Mouse (Mus musculus) MEL (cell line): ENCODE measurements around the gene Phf2. TPM values are rescaled to one million over a fixed set of nuclear protein-coding genes. Genes with fewer than 3 reads are reported as not detected.

ENCODE experiments used
- DNase-seq: peaks from one replicate; pipeline ENCODE4 v3.0.0; 2011; ENCODE audit warnings: low read depth, low spot score
- H3K27ac ChIP-seq: 2 replicates; pipeline ENCODE4 v1.5.1; 2012; ENCODE audit warnings: low read depth, mild to moderate bottlenecking, control low read depth, low read length, moderate library complexity; ENCODE audit not compliant: control insufficient read depth
- H3K27me3 ChIP-seq, 2 experiments: fragments of 150-350 bp in 1 of 2; sonication (generic) in 1 of 2; 2 replicates each; pipeline ENCODE4 v1.6.1; 2012; ENCODE audit warnings: low read length in 2 of 2, mild to moderate bottlenecking in 2 of 2, improper control_type of control experiment in 1 of 2, moderate library complexity in 1 of 2; ENCODE audit not compliant: insufficient read depth in 2 of 2, control insufficient read depth in 1 of 2
- H3K36me3 ChIP-seq, 2 experiments: 2 replicates each; pipeline ENCODE4 v1.6.1; 2012 to 2014; ENCODE audit warnings: low read length in 2 of 2, improper control_type of control experiment in 1 of 2, inconsistent platforms in 1 of 2, mild to moderate bottlenecking in 1 of 2; ENCODE audit not compliant: insufficient read depth in 2 of 2, control insufficient read depth in 1 of 2
- H3K4me1 ChIP-seq, 2 experiments: fragments of 150-350 bp in 1 of 2; sonication (generic) in 1 of 2; 2 replicates each; pipeline ENCODE4 v1.6.1; 2012; ENCODE audit warnings: low read length in 2 of 2, improper control_type of control experiment in 1 of 2, mild to moderate bottlenecking in 1 of 2; ENCODE audit not compliant: insufficient read depth in 2 of 2, control insufficient read depth in 1 of 2
- H3K4me3 ChIP-seq, 2 experiments: fragments of 150-350 bp in 1 of 2; sonication (generic) in 1 of 2; 2 replicates each; pipeline ENCODE4 v1.5.1; 2012; ENCODE audit warnings: low read depth in 2 of 2, low read length in 2 of 2, mild to moderate bottlenecking in 2 of 2, moderate library complexity in 2 of 2, control low read depth in 1 of 2, improper control_type of control experiment in 1 of 2; ENCODE audit not compliant: control insufficient read depth in 1 of 2, insufficient read depth in 1 of 2
- H3K79me2 ChIP-seq: 2 replicates; pipeline ENCODE4 v1.6.1; 2012; ENCODE audit warnings: mild to moderate bottlenecking, low read length, moderate library complexity; ENCODE audit not compliant: control insufficient read depth, poor library complexity, insufficient read depth
- H3K9ac ChIP-seq: 2 replicates; pipeline ENCODE4 v1.6.1; 2012; ENCODE audit warnings: low read depth, mild to moderate bottlenecking, control low read depth, low read length, moderate library complexity; ENCODE audit not compliant: control insufficient read depth, poor library complexity, severe bottlenecking
- H3K9me3 ChIP-seq: fragments of 150-350 bp; sonication (generic); replicated peaks from 2 replicates; pipeline ENCODE4 v1.6.1; 2012; ENCODE audit warnings: mild to moderate bottlenecking, low read length, improper control_type of control experiment, moderate library complexity; ENCODE audit not compliant: insufficient read depth
- BHLHE40 ChIP-seq: IDR thresholded peaks from 2 replicates; pipeline ENCODE4 v1.6.1; 2012; ENCODE audit warnings: low read depth, mild to moderate bottlenecking, inconsistent platforms, low read length, improper control_type of control experiment, borderline replicate concordance
- CHD1 ChIP-seq: IDR thresholded peaks from 2 replicates; pipeline ENCODE4 v1.6.1; 2012; ENCODE audit warnings: low read depth, mild to moderate bottlenecking, inconsistent platforms, low read length, improper control_type of control experiment
- E2F4 ChIP-seq: IDR thresholded peaks from 2 replicates; pipeline ENCODE4 v1.6.1; 2011; ENCODE audit warnings: low read depth, low read length, improper control_type of control experiment, borderline replicate concordance
- ELF1 ChIP-seq: IDR thresholded peaks from 2 replicates; pipeline ENCODE4 v1.6.1; 2014; ENCODE audit warnings: low read depth, mild to moderate bottlenecking, inconsistent platforms, low read length, improper control_type of control experiment, moderate library complexity
- EP300 ChIP-seq, 2 experiments: IDR thresholded peaks; 2 replicates each; pipeline ENCODE4 v1.6.1; 2011; ENCODE audit warnings: improper control_type of control experiment in 2 of 2, low read length in 2 of 2, low read depth in 1 of 2, mild to moderate bottlenecking in 1 of 2
- ETS1 ChIP-seq: IDR thresholded peaks from 2 replicates; pipeline ENCODE4 v1.6.1; 2012; ENCODE audit warnings: low read depth, mild to moderate bottlenecking, inconsistent platforms, low read length, improper control_type of control experiment, moderate library complexity
- GATA1 ChIP-seq: IDR thresholded peaks from 2 replicates; pipeline ENCODE4 v1.6.1; 2011; ENCODE audit warnings: low read depth, low read length, improper control_type of control experiment
- HCFC1 ChIP-seq: IDR thresholded peaks from 2 replicates; pipeline ENCODE4 v1.6.1; 2012; ENCODE audit warnings: low read depth, mild to moderate bottlenecking, inconsistent platforms, low read length, improper control_type of control experiment, moderate library complexity
- KAT2A ChIP-seq: conservative IDR thresholded peaks from 2 replicates; pipeline ENCODE4 v1.6.1; 2012; ENCODE audit warnings: low read depth, low read length, improper control_type of control experiment, inconsistent platforms
- MAFK ChIP-seq: IDR thresholded peaks from 2 replicates; pipeline ENCODE4 v1.6.1; 2011; ENCODE audit warnings: low read depth, mild to moderate bottlenecking, low read length, improper control_type of control experiment, borderline replicate concordance
- MAX ChIP-seq: IDR thresholded peaks from 2 replicates; pipeline ENCODE4 v1.6.1; 2011; ENCODE audit warnings: low read length, improper control_type of control experiment
- MAZ ChIP-seq: IDR thresholded peaks from 2 replicates; pipeline ENCODE4 v1.6.1; 2012; ENCODE audit warnings: low read depth, mild to moderate bottlenecking, inconsistent platforms, low read length, improper control_type of control experiment
- MXI1 ChIP-seq: IDR thresholded peaks from 2 replicates; pipeline ENCODE4 v1.6.1; 2011; ENCODE audit warnings: mild to moderate bottlenecking, low read depth, low read length, improper control_type of control experiment
- MYB ChIP-seq: IDR thresholded peaks from 2 replicates; pipeline ENCODE4 v1.6.1; 2011; ENCODE audit warnings: mild to moderate bottlenecking, low read depth, low read length, improper control_type of control experiment
- NELFE ChIP-seq: IDR thresholded peaks from 2 replicates; pipeline ENCODE4 v1.6.1; 2011; ENCODE audit warnings: low read depth, low read length, improper control_type of control experiment
- NRF1 ChIP-seq: IDR thresholded peaks from 2 replicates; pipeline ENCODE4 v1.6.1; 2014; ENCODE audit warnings: low read depth, mild to moderate bottlenecking, inconsistent platforms, low read length, improper control_type of control experiment, moderate library complexity; ENCODE audit not compliant: poor library complexity, insufficient read depth, severe bottlenecking
- POLR2A ChIP-seq, 2 experiments: IDR thresholded peaks; 2 replicates each; pipeline ENCODE4 v1.6.1; 2011 to 2012; ENCODE audit warnings: low read length in 2 of 2, mild to moderate bottlenecking in 2 of 2, control low read depth in 1 of 2, improper control_type of control experiment in 1 of 2, low read depth in 1 of 2, moderate library complexity in 1 of 2; ENCODE audit not compliant: control insufficient read depth in 1 of 2, insufficient read depth in 1 of 2, poor library complexity in 1 of 2
- POLR2AphosphoS5 ChIP-seq: IDR thresholded peaks from 2 replicates; pipeline ENCODE4 v1.6.1; 2012; ENCODE audit warnings: low read depth, borderline replicate concordance, mild to moderate bottlenecking, inconsistent platforms, low read length, moderate library complexity, mixed read lengths
- RAD21 ChIP-seq: IDR thresholded peaks from 2 replicates; pipeline ENCODE4 v1.6.1; 2011; ENCODE audit warnings: mild to moderate bottlenecking, low read depth, low read length, improper control_type of control experiment
- RCOR1 ChIP-seq: IDR thresholded peaks from 2 replicates; pipeline ENCODE4 v1.6.1; 2012; ENCODE audit warnings: low read depth, mild to moderate bottlenecking, inconsistent platforms, low read length, improper control_type of control experiment
- SMC3 ChIP-seq: IDR thresholded peaks from 2 replicates; pipeline ENCODE4 v1.6.1; 2011; ENCODE audit warnings: low read depth, low read length, improper control_type of control experiment
- TAL1 ChIP-seq: IDR thresholded peaks from 2 replicates; pipeline ENCODE4 v1.6.1; 2012; ENCODE audit warnings: mild to moderate bottlenecking, inconsistent platforms, low read length, moderate library complexity, mixed read lengths
- TBP ChIP-seq: IDR thresholded peaks from 2 replicates; pipeline ENCODE4 v1.8.0; 2011; ENCODE audit warnings: low read depth, low read length, improper control_type of control experiment
- TCF12 ChIP-seq: IDR thresholded peaks from 2 replicates; pipeline ENCODE4 v1.6.1; 2014; ENCODE audit warnings: low read depth, mild to moderate bottlenecking, inconsistent platforms, low read length, improper control_type of control experiment, moderate library complexity
- UBTF ChIP-seq: IDR thresholded peaks from 2 replicates; pipeline ENCODE4 v1.6.1; 2012; ENCODE audit warnings: low read depth, mild to moderate bottlenecking, inconsistent platforms, low read length, improper control_type of control experiment, moderate library complexity, borderline replicate concordance; ENCODE audit not compliant: insufficient read depth
- USF1 ChIP-seq: IDR thresholded peaks from 2 replicates; pipeline ENCODE4 v1.6.1; 2014; ENCODE audit warnings: low read depth, mild to moderate bottlenecking, inconsistent platforms, low read length, improper control_type of control experiment, moderate library complexity
- USF2 ChIP-seq, 2 experiments: IDR thresholded peaks; 2 replicates each; pipeline ENCODE4 v1.6.1; 2011 to 2012; ENCODE audit warnings: improper control_type of control experiment in 2 of 2, low read length in 2 of 2, borderline replicate concordance in 1 of 2, inconsistent platforms in 1 of 2, low read depth in 1 of 2, mild to moderate bottlenecking in 1 of 2; ENCODE audit not compliant: insufficient read depth in 1 of 2
- ZKSCAN1 ChIP-seq: IDR thresholded peaks from 2 replicates; pipeline ENCODE4 v1.6.1; 2012; ENCODE audit warnings: low read depth, mild to moderate bottlenecking, inconsistent platforms, low read length, improper control_type of control experiment, moderate library complexity
- ZMIZ1 ChIP-seq: IDR thresholded peaks from 2 replicates; pipeline ENCODE4 v1.6.1; 2012; ENCODE audit warnings: low read depth, mild to moderate bottlenecking, inconsistent platforms, low read length, improper control_type of control experiment, moderate library complexity
- polyA plus RNA-seq, 2 experiments: library from polyadenylated mRNA; stranded (reverse) in 1 of 2; unstranded in 1 of 2; fragments of >175 nt in 1 of 2; fragments of >200 nt in 1 of 2; gene quantifications; 2 replicates each; pipeline versions ENCODE4 v1.2.1 to v1.2.4; 2012; ENCODE audit warnings: low replicate concordance in 2 of 2, low read depth in 1 of 2; ENCODE audit not compliant: insufficient read length in 2 of 2, insufficient read depth in 1 of 2, missing spikeins in 1 of 2
- total RNA-seq: library from RNA; depleted of rRNA; stranded (reverse); fragments of 300-350 nt; gene quantifications from 2 replicates; pipeline ENCODE4 v1.2.3, GENCODE M21; 2012

The Phf2 gene
- total and polyA plus RNA-seq, 3 experiments: 10.2 to 52.7 (median 29.6) TPM

GRCm38 (mm10) chr13:48798256-48798771, 72.6 kb downstream of the Phf2 start:
- no peak overlapping the region for H3K4me3 ChIP-seq
- H3K9me3 ChIP-seq: no peaks in the 10 kb centered on the region
- H3K27ac ChIP-seq: no peak overlapping the region
- H3K79me2 ChIP-seq: no peaks in the 10 kb centered on the region
- peaks cover 0 to 2% of the 10 kb centered on the region in 2 experiments; a peak in 1 of 4 replicates for H3K36me3 ChIP-seq
- TF ChIP-seq MXI1 (no peak), RAD21 (no peak), TBP (no peak), HCFC1 (no peak), TCF12 (no peak), MAX (no peak), POLR2AphosphoS5 (no peak), MYB (no peak), POLR2A (IDR thresholded peaks at IDR 0.05; ENCODE audit: control insufficient read depth in 1 of 2, insufficient read depth in 1 of 2, low read depth in 1 of 2, low read length in 2 of 2, poor library complexity in 1 of 2) (no peak), ETS1 (no peak), GATA1 (no peak), NRF1 (no peak), RCOR1 (no peak), KAT2A (no peak), UBTF (no peak), E2F4 (no peak), USF1 (no peak), MAZ (no peak), USF2 (IDR thresholded peaks at IDR 0.05; ENCODE audit: borderline replicate concordance in 1 of 2, insufficient read depth in 1 of 2, low read depth in 1 of 2, low read length in 2 of 2) (no peak), MAFK (no peak)
- no peak for DNase-seq
- H3K4me1 ChIP-seq: peaks cover 0 to 6% of the 10 kb centered on the region in 2 experiments; a peak in 2 of 4 replicates
- H3K27me3 ChIP-seq: no peaks in the 10 kb centered on the region
- no peak overlapping the region for H3K9ac ChIP-seq

GRCm38 (mm10) chr13:48796906-48797305, 74.0 kb downstream of the Phf2 start:
- no peaks in the 10 kb centered on the region for H3K9me3 ChIP-seq
- H3K36me3 ChIP-seq: peaks cover 0 to 2% of the 10 kb centered on the region in 2 experiments; a peak in 1 of 4 replicates
- no peaks in the 10 kb centered on the region for H3K79me2 ChIP-seq
- H3K27me3 ChIP-seq: no peaks in the 10 kb centered on the region
- no peak overlapping the region for H3K4me3 ChIP-seq
- DNase-seq: no peak
- H3K9ac ChIP-seq: no peak overlapping the region
- H3K27ac ChIP-seq: no peak overlapping the region
- H3K4me1 ChIP-seq: peaks cover 0 to 6% of the 10 kb centered on the region in 2 experiments; a peak in 2 of 4 replicates
- TF ChIP-seq ZKSCAN1 (no peak), KAT2A (no peak), BHLHE40 (no peak), RAD21 (no peak), RCOR1 (no peak), NELFE (no peak), ZMIZ1 (no peak), E2F4 (no peak), TAL1 (no peak), SMC3 (no peak), NRF1 (no peak), CHD1 (no peak), EP300 (IDR thresholded peaks at IDR 0.05; ENCODE audit: low read depth in 1 of 2, low read length in 2 of 2) (no peak), ELF1 (no peak)
- TF ChIP-seq, all 39 proteins: peak for 0
